Mouse (Mus musculus) small intestine, adult 2 months (tissue): ENCODE measurements around the gene Zyg11b. TPM values are rescaled to one million over a fixed set of nuclear protein-coding genes. Genes with fewer than 3 reads are reported as not detected.

Experiments used
- H3K27ac ChIP-seq: fragments of 200-500 bp; 2 replicates; pipeline ENCODE4 v1.5.1; 2012; ENCODE audit warnings: low read depth, low read length, control low read depth, inconsistent platforms; ENCODE audit not compliant: insufficient read depth
- H3K27me3 ChIP-seq: fragments of 200-500 bp; 2 replicates; pipeline ENCODE4 v1.6.1; 2012; ENCODE audit warnings: mild to moderate bottlenecking, moderate library complexity, low read length, inconsistent platforms; ENCODE audit not compliant: control insufficient read depth, insufficient read depth
- H3K36me3 ChIP-seq: fragments of 200-500 bp; 2 replicates; pipeline ENCODE4 v1.6.1; 2012; ENCODE audit warnings: mild to moderate bottlenecking, low read length, control low read depth, inconsistent platforms; ENCODE audit not compliant: control insufficient read depth, insufficient read depth
- H3K4me1 ChIP-seq: fragments of 200-500 bp; 2 replicates; pipeline ENCODE4 v1.6.1; 2012; ENCODE audit warnings: low read length, inconsistent platforms, mixed read lengths; ENCODE audit not compliant: control insufficient read depth, insufficient read depth, insufficient read length
- H3K4me3 ChIP-seq: fragments of 200-500 bp; 2 replicates; pipeline ENCODE4 v1.5.1; 2012; ENCODE audit warnings: low read depth, mild to moderate bottlenecking, control low read depth, inconsistent platforms, low read length, moderate library complexity
- CTCF ChIP-seq: fragments of 200-500 bp; IDR thresholded peaks from 2 replicates; pipeline ENCODE4 v1.5.1; 2012; ENCODE audit warnings: low read depth, mild to moderate bottlenecking, control low read depth, inconsistent platforms, low read length, moderate library complexity, mixed read lengths; ENCODE audit not compliant: insufficient replicate concordance, insufficient read length; ENCODE audit errors: extremely low read depth
- POLR2A ChIP-seq: fragments of 200-500 bp; IDR thresholded peaks from 2 replicates; pipeline ENCODE4 v1.6.1; 2012; ENCODE audit warnings: low read depth, mild to moderate bottlenecking, control low read depth, inconsistent platforms, low read length, moderate library complexity
- WGBS: fragments of 180-500 bp; shearing (Covaris S2); methylation state at CpG from one replicate; pipeline ENCODE4 v1.1.7; 2018; 5-methylcytosine and 5-hydroxymethylcytosine counted together
- polyA plus RNA-seq: library from polyadenylated mRNA; depleted of rRNA; stranded (reverse); fragments of >200 nt; gene quantifications from 2 replicates; pipeline ENCODE4 v1.2.3, GENCODE M21; 2012

The Zyg11b gene
- polyA plus RNA-seq, 1 experiment, result 4.1 TPM

DNA sequence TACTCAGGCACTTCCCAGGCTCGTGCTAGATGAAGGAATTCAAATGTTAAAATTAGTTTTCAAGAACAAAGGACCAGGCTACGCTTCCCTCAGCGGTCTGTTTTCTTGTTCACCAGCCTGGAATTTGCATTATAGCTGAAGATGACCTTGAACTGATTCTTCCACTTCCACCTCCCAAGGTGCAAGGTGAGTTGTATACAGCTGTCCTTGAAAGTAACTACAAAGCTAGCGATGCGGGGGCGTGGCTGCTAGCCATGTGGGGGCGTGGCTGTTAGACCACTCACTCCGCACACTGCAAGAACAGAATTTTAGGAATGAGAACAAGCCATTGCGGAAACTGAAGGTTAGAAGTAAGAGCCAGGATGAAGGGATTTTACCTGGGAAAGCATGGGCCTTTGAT is 81.9 kb downstream of the Zyg11b start:
- Histone ChIP-seq H3K36me3 (no peaks in the 10 kb centered on the region), H3K27ac (no peak overlapping the region), H3K4me3 (no peak overlapping the region), H3K4me1 (peaks cover 8% of the 10 kb centered on the region), H3K27me3 (peaks cover 12% of the 10 kb centered on the region)
- WGBS, result 57% methylated on average over 9 of the region's 9 CpGs
- TF ChIP-seq CTCF, result no peak
- no peak for TF ChIP-seq POLR2A

DNA sequence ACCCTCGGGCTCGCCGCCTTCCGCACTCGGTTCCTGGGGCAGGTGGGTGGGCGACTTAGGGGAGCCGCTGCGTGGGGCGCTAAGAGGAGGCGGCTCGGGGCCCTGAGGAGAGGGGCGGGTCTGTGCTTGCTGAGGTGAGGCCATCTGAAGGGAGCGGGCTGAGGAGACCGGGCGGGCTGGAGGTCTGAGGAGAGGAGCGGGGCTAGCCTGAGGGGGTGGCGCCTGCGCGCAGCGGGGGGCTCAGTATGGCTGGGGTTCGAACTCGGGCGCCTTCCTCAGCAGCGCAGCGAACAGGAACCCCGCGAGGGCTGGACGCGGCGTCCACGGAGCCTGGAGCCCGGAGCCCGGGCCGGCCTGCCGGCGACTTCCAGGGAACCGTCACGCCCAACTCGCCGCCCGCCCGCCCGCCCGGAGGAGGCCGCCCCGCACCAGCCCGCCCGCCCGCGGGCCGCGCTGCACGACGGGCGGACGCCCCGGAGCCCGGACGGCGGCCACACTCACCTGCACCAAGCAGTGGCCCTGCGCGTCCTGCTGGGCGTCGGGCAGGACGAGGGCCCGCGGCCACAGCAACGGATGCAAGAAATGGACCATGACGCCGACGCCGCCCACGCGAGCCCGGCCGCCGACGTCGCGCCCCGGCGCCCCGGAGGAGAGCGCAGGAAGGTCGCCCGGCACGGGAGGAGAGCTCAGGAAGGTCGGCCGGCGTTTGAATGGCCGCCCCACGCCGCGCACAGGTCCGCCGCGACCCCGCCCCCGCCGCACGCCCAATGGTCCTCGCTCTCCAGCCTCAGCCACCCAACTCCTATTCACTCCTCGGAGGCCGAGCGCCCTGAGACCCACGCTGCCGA is 83.3 kb downstream of the Zyg11b start, which contains the start of gene Zyg11a:
Gene Zyg11a (minus strand): TSS at position 717 of the 848 bp plus-strand sequence.
- WGBS, result 6% methylated on average over 104 of the region's 107 CpGs
- Histone ChIP-seq H3K27ac (no peak within 1 kb of the TSS), H3K27me3 (peaks cover 12% of the 10 kb centered on the region), H3K4me3 (peak within 1 kb of the TSS; percentile 86), H3K36me3 (no peaks in the 10 kb centered on the region), H3K4me1 (peaks cover 8% of the 10 kb centered on the region)
- TF ChIP-seq POLR2A (no peak), CTCF (no peak)

DNA sequence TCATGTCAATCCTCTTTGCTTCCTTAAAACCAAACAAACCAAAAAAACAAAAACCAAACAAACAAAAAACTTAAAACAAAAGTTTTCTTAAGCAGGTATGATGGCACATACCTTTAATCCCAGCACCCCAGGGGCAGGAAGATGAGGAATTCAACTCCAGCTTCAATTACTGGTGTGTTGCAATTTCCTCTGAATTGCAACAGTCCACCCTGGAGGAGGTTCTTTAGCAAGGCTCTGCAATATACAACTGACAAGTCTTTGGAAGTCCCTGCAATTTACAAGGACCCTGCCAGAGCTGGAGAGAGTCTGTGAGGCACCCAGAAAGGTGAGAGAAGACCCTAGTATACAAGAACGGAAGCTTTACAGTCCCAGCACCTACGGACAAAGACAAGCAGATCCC is 87.9 kb downstream of the Zyg11b start:
- Histone ChIP-seq H3K4me3 (no peak overlapping the region), H3K27me3 (peaks cover 12% of the 10 kb centered on the region), H3K4me1 (peaks cover 4% of the 10 kb centered on the region; the same call in 1 of the 2 replicates), H3K27ac (no peak overlapping the region), H3K36me3 (no peaks in the 10 kb centered on the region)
- WGBS, result 95% methylated on average over 2 of the region's 2 CpGs
- TF ChIP-seq CTCF, result no peak
- no peak for TF ChIP-seq POLR2A

DNA sequence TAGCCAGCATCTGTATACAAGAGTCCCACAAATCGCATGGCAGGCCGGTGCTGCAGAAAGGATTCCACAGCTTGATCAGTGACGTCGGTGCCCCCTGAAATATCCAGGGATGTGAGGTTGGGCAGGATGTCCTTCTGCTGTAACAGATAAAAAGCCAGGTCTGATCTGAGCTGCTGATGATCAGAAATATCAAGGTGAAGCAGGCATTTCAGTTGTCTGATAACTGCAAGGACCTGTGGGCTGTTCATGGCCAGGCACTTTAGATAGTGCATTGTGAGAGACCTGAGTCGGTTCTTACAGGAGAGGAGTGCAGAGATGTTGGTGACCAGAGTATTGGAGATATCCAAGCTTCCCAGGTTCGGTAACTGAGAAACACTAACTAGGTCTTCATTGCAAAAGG is 96.3 kb downstream of the Zyg11b start:
- WGBS, result 93% methylated on average over 6 of the region's 6 CpGs
- no peak for TF ChIP-seq CTCF
- no peak for TF ChIP-seq POLR2A
- Histone ChIP-seq H3K27ac (no peak overlapping the region), H3K27me3 (no peaks in the 10 kb centered on the region), H3K36me3 (0 out of 2 replicates have a peak, but pooled peaks cover 1% of the 10 kb centered on the region), H3K4me3 (no peak overlapping the region), H3K4me1 (peaks cover 4% of the 10 kb centered on the region; the same call in 1 of the 2 replicates)

DNA sequence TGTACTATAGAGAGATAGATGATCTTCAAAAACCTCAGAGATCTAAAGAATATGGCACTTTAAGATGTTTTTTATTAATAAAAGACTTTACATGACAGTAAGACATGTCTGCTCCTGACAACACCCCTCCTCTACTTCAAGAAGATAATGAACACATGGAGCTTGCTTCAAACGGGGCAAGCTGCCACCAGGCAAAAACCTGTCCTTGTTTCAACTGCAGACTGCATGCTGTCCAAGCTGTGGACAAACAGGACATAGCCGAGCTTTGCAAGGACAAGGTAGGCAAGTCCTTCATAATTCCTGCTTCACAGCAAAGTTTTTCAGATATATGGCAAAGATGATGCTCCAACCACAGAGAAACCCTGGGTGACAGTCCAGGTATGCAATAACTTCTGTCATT is 101.7 kb downstream of the Zyg11b start:
- WGBS, result 55% methylated on average over 2 of the region's 2 CpGs
- no peak for TF ChIP-seq CTCF
- no peak for TF ChIP-seq POLR2A
- no peak overlapping the region for H3K27ac ChIP-seq
- no peak overlapping the region for H3K4me3 ChIP-seq
- H3K4me1 ChIP-seq, result peaks cover 4% of the 10 kb centered on the region; the same call in 1 of the 2 replicates
- no peaks in the 10 kb centered on the region for H3K27me3 ChIP-seq
- H3K36me3 ChIP-seq, result 0 out of 2 replicates have a peak, but pooled peaks cover 1% of the 10 kb centered on the region

DNA sequence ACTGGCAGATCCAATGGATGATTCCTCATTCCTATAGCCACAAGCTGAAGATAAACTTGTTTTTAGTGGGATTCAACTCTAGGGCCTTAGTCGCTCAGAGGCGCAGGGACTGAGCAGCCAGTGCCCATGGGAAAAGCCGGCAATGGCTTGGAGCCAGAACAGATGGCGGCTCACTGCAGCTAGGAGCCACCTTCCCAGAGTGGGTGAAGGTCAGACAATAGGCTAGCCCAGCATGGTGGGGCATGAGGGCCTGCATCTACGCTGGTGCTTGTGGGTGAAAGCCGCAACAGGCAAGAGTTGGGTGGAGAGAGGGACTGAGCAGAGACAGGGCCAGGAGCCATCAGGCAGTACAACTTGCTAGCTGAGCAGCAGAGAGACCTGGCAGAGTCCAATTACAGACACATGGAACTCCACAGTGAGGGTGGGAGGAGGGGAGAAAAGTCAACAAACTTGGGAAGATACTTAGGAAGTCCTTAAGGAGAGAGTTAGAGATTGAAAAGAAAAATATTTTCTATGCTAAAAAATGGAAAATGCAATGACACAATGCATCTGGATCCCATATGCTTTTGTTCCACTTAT is 104.5 kb downstream of the Zyg11b start:
- Histone ChIP-seq H3K4me1 (no peaks in the 10 kb centered on the region), H3K36me3 (no peaks in the 10 kb centered on the region), H3K27me3 (no peaks in the 10 kb centered on the region), H3K27ac (no peak overlapping the region), H3K4me3 (no peak overlapping the region)
- 76% methylated on average over 6 of the region's 6 CpGs for WGBS
- no peak for TF ChIP-seq CTCF
- no peak for TF ChIP-seq POLR2A

DNA sequence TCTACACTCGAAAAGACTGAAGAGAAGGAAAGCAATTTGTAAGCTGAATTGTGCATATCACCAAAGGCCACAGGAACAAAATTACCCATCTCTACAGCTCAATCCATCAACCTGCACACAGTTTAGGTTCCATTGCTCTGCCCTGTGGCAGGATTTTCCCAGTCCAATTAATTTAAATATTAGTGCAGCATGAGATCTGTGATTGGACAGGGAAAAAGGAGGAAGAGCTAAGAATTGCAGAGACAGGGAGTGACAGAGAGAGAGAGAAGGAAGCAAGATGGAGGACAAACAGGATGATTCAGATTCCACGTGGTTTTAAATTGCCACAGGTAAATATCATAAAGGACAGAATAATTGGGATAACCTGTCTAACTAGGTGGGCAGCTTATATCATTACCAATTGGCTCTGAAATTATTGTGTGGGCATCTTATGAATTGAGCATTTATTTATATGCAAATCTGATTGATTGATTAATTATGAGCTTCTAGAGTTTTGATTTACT is 108.0 kb downstream of the Zyg11b start:
- Histone ChIP-seq H3K27me3 (no peaks in the 10 kb centered on the region), H3K36me3 (no peaks in the 10 kb centered on the region), H3K27ac (no peak overlapping the region), H3K4me1 (no peaks in the 10 kb centered on the region), H3K4me3 (no peak overlapping the region)
- TF ChIP-seq CTCF (no peak), POLR2A (no peak)
- 54% methylated on average over 2 of the region's 2 CpGs for WGBS
